Mouse (Mus musculus) layer of hippocampus, adult 18-20 months (tissue): ENCODE measurements around the gene Glt8d1. TPM values are rescaled to one million over a fixed set of nuclear protein-coding genes. Genes with fewer than 3 reads are reported as not detected.

Source experiments
- total RNA-seq, 2 experiments: library from RNA; stranded (reverse); gene quantifications; 2 replicates each; pipeline ENCODE4 v1.2.3; 2021

Gene Glt8d1
- total RNA-seq, 2 experiments from 2014 or later: 38.4 to 39.4 TPM

Other genes with a start within 250 kb of the Glt8d1 start
- 10 to 100 TPM; 18.5 to 20.6 TPM for gene Tmem110, start 175.8 kb upstream of the Glt8d1 start, total RNA-seq
- gene Mustn1, start 122.2 kb upstream of the Glt8d1 start, total RNA-seq: 1 to 10 TPM in 1 of 2 experiments, under 1 TPM in 1; 0.89 to 1.8 TPM
- under 1 TPM in 1 of 2 experiments, not detected in 1; 0.15 TPM for gene Itih4, start 114.9 kb upstream of the Glt8d1 start, total RNA-seq
- 10 to 100 TPM; 25.6 to 31.0 TPM for gene Itih3, start 77.6 kb upstream of the Glt8d1 start, total RNA-seq
- gene Itih1, start 58.1 kb upstream of the Glt8d1 start, total RNA-seq: not detected
- 10 to 100 TPM; 18.2 to 20.4 TPM for gene Nek4, start 50.0 kb upstream of the Glt8d1 start, total RNA-seq
- 100 to 1,000 TPM; 149 to 170 TPM for gene Spcs1, start 272 bp downstream of the Glt8d1 start, total RNA-seq
- gene Pbrm1, start 17.7 kb downstream of the Glt8d1 start, total RNA-seq: 10 to 100 TPM; 52.0 to 56.4 TPM
- gene Gnl3, start 17.8 kb downstream of the Glt8d1 start, total RNA-seq: 10 to 100 TPM; 42.6 to 45.7 TPM
- gene Smim4, start 127.6 kb downstream of the Glt8d1 start, total RNA-seq: 10 to 100 TPM; 26.9 to 30.3 TPM
- 10 to 100 TPM; 11.0 to 11.5 TPM for gene Nt5dc2, start 129.7 kb downstream of the Glt8d1 start, total RNA-seq
- gene Stab1, start 167.2 kb downstream of the Glt8d1 start, total RNA-seq: 10 to 100 TPM; 15.6 to 16.2 TPM
- gene Tnnc1, start 206.9 kb downstream of the Glt8d1 start, total RNA-seq: 1 to 10 TPM; 2.0 to 3.5 TPM
- gene Nisch, start 215.5 kb downstream of the Glt8d1 start, total RNA-seq: 100 to 1,000 TPM; 434 to 437 TPM
- 1 to 10 TPM; 5.2 to 5.7 TPM for gene Sema3g, start 216.5 kb downstream of the Glt8d1 start, total RNA-seq
- gene Phf7, start 249.9 kb downstream of the Glt8d1 start, total RNA-seq: 1 to 10 TPM; 3.7 to 3.8 TPM